Mouse (Mus musculus): ENCODE measurements at regions not wholly inside any gene's neighbourhood (a gene's known extent, or its start where the extent isn't known, plus 50 kb on each side); places are given as distances from the start of the nearest gene placed in this dataset.
A peak's percentile ranks its signal among the peaks of the same experiment; 100 is the strongest.

- DNase-seq (ENCODE audit: low spot score in 2 of 2) = no peak
Measured at GRCm38 (mm10) chr8:59265685-59266084, 353.2 kb upstream of the Galntl6 start.

DNA sequence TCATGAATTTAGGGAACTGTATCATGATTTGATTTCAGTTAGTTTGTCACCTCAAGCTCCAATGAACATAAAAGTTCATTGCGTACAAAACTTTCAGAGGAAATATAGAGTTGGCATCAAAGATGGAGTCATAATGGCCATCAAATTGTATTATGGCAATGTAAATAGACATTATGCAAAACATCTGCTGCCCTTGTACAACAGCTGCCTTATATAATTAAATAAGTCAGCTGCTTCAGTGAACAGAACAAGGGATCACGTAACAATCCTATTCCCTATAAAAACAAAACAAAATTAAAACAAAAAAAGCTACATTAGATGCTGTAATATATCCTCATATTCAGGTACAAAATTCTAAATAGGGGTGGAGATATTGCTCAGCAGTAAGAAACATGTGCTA, 320.4 kb upstream of the Galntl6 start:
- no peak for DNase-seq (ENCODE audit: low spot score in 2 of 2)

- DNase-seq (ENCODE audit: low spot score in 2 of 2) = no peak
Measured at GRCm38 (mm10) chr8:59224665-59225064, 312.2 kb upstream of the Galntl6 start.

GRCm38 (mm10) chr8:59174578-59175357, 262.3 kb upstream of the Galntl6 start:
- no peak for DNase-seq (ENCODE audit: low spot score in 2 of 2)

DNA sequence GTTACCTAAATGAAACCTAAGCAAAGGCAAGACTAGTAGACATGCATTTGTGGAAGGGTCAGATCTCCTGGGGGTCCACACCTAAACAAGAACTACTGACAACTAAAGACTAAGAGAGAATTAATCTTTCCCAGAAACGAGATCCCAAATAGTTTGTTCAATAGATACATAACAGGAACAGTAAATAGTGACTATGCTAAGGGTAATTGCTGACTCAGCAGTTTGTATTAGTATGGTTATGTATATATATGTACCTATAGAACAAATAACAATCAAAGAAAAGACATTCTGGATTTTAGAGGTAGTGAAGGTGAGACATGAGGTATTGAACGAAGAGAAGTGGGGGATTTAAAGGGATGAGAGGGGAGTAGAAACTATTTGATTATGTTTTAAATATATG, 218.3 kb upstream of the Galntl6 start:
- no peak for DNase-seq (ENCODE audit: low spot score in 2 of 2)

- DNase-seq (ENCODE audit: low spot score in 2 of 2) = no peak
Measured at GRCm38 (mm10) chr8:59113221-59113620, 200.8 kb upstream of the Galntl6 start.

DNA sequence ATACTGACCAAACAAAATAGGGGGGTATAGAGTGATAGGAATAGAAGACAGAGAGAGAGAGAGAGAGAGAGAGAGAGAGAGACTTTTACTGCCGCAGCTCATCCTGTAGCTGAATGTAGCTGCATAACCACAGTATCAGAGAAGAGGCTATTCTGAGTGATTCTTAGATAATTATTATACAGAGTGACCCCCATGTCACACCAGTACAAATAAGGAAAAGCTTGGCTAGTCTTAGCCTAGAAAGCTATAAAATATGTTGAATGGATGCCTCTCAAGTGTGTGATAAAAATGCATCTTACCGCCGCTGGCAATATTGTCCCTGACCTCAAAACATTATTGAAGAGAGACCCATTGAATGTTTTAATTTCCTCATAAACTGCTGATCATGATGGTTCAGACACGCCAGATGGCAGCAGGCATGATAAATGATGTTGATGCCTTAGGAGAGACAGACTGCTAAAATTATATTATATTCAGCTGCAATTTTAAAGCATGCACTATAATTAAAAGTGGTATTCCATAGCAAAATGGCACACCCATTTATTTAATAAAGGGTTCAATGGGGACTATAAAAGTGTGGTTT, 178.9 kb upstream of the Galntl6 start:
- DNase-seq (ENCODE audit: low spot score in 2 of 2) = peak in 1 of 2 experiments; percentile 29

Measured in layer of hippocampus, postnatal 14 days (tissue).